Mouse (Mus musculus): ENCODE measurements around the gene Vmn2r38. TPM values are rescaled to one million over a fixed set of nuclear protein-coding genes. Genes with fewer than 3 reads are reported as not detected.
"Not testable (repeated sequence)": the region's sequence is repeated elsewhere in the genome, so short reads cannot be mapped to it uniquely, and the experiment has no call there.

The Vmn2r38 gene
- polyA plus RNA-seq (2012; ENCODE audit: insufficient read depth, insufficient read length, missing spikeins) = not detected in 2 replicates

DNA sequence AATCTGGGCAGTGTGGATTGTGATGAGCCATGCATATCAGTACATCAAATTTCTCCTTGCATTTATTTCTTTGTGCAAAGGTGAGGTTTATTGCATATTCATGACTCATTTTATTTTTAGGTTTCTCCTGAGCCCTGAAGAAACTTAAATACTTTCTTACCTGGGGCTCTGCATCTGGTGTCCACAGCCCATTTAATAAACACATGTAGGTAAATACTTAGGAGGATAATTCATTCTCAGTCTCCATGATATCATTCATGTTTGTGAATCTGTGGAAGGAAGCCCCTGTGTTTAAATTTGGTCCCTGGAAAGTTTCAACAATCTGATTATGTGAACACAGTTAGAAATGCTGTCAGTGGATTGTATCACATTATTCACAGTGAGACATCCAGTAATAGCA is at the start of gene Vmn2r38:
Gene Vmn2r38 (minus strand): TSS at position 101 of the 400 bp plus-strand sequence.
- H3K27ac ChIP-seq (replicated peaks; ENCODE audit: low read depth, low read length); H3K4me3 ChIP-seq (ENCODE audit: insufficient read depth, low read depth, low read length); H3K4me1 ChIP-seq (ENCODE audit: control insufficient read depth, insufficient read depth, insufficient read length, low read length): not testable (repeated sequence)

DNA sequence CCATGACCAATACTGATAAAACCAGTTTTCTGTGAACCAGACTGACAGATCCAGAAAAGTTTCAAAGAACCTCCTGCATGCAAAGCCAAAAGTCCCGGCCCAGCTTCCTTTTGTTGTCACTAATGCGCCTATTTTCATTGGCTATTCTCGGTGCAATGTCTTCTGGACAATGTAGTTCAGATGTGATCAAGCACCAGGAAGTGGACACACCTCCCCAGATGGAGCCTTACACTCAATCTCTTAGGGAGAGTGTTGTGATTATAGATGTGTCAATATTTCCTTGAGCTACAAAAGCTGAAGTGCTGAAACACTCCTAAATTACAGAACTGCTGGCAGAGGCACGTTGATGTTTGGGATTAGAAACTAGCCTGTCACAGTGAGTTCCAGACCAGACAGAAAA is 32.3 kb downstream of the Vmn2r38 start:
- not testable (repeated sequence) for H3K4me3 ChIP-seq (ENCODE audit: insufficient read depth, low read depth, low read length); H3K27ac ChIP-seq (replicated peaks; ENCODE audit: low read depth, low read length)

DNA sequence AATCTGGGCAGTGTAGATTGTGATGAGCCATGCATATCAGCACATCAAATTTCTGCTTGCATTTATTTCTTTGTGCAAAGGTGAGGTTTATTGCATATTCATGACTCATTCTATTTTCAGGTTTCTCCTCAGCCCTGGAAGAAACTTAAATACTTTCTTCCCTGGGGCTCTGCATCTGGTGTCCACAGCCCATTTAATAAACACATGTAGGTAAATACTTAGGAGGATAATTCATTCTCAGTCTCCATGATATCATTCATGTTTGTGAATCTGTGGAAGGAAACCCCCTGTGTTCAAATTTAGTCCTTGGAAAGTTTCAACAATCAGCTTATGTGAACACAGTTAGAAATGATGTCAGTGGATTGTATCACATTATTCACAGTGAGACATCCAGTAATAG is 67.0 kb downstream of the Vmn2r38 start, which contains the start of gene Vmn2r39:
Gene Vmn2r39 (minus strand): TSS at position 101 of the 400 bp plus-strand sequence.
- not testable (repeated sequence) for H3K4me1 ChIP-seq (ENCODE audit: control insufficient read depth, insufficient read depth, insufficient read length, low read length); H3K4me3 ChIP-seq (ENCODE audit: insufficient read depth, low read depth, low read length); H3K27ac ChIP-seq (replicated peaks; ENCODE audit: low read depth, low read length)

More for the DNA sequence above, 32.3 kb downstream of the Vmn2r38 start:
- not testable (repeated sequence) for H3K4me1 ChIP-seq (ENCODE audit: control insufficient read depth, insufficient read depth, insufficient read length, low read length)

Other genes starting within 250 kb of the Vmn2r38 start
- not detected in 2 replicates for gene Vmn2r40, start 166.4 kb downstream of the Vmn2r38 start, polyA plus RNA-seq (2012; ENCODE audit: insufficient read depth, insufficient read length, missing spikeins)
- not detected in 2 replicates for gene Vmn2r39, start 67.1 kb downstream of the Vmn2r38 start, polyA plus RNA-seq (2012; ENCODE audit: insufficient read depth, insufficient read length, missing spikeins)
- not detected in 2 replicates for gene Vmn2r37, start 125.8 kb upstream of the Vmn2r38 start, polyA plus RNA-seq (2012; ENCODE audit: insufficient read depth, insufficient read length, missing spikeins)

Data from brown adipose tissue, adult 24 weeks (tissue).